Mouse (Mus musculus) c-Kit-positive CD71-negative TER-119-negative erythroid progenitor cells, embryonic 14.5 days (primary cell): Measurements from ENCODE around the gene Gnat1.

Experiments
- DNase-seq: peaks from one replicate; pipeline ENCODE4 v3.0.0-alpha.2; 2013; ENCODE audit warnings: low read depth

Gnat1 gene

DNA sequence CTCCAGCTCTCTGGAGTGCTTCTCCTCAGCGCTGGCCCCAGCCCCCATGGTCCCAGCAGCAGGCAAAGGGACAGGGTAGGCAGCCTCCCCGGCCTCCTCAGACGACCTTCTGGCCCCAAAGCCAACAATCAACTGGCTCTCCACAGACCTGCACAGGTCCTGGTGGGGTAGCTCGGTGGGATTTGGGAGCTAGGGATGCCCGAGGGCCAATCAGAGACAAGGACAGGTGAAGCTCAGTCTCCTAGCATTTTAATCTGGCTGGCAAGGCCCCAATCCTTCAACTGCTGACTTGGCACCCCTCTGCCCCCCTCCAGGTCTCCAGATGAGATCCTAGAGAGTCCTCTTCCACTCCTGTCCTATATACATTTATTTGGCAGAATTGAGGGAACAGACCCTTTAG is at the start of gene Gnat1:
Gnat1 (minus strand) TSS at position 212 of the 400 bp plus-strand sequence.
- no peak for DNase-seq

DNA sequence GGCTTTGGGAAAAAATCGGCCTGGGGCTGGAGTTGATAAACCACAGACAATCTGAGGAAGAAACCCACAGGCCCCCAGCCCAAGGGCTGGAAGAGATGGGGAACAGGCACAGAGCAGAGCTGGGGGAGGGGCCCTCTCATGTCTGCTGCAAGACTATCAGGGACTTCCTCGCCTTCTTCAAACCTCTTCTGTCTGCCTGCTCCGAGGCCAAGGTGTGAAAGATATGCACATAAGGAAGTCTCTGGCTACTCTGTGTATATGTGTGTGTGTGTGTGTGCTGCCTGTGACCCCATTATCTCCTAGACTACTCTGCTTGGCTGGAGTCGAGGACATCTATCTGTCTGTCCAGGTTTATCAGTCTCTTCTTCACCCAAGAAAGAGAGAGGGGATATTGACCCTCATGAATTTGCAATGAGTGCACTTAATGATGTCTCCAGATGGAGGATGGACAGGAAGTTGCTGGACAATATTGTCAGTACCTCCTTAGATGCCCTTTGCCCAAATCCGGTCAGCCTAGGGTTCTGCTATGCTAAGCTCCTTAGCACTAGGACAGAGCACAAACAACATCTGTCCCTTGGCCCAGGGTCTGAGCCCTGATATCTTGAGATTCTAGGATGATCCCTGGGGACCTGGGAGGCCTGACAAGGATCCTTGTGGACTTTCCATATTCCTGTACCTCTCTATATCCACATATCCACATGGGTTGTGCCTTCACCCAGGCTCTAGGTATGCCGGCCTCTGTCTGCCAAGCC is 49.6 kb upstream of the Gnat1 start:
- no peak for DNase-seq

DNA sequence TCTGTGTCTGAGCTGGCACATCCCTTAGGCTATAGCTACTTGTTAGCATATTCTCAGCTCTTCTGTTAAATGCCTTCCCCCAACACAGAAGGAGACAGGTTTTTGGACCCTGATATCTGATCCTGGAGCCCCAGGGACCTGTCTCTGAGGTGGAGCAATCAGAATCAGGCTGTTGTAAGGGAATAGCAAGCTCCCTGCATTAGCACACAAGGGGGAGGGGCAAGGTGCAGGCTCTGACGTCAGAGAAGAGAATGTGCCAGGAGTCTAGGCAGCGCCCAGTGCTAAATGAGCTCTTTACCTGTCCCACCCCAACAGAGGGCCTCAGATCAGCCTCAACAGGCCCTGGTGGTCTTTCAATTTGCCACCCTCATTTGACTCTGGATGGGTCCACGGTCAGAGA is 47.5 kb upstream of the Gnat1 start:
- DNase-seq, result no peak

DNA sequence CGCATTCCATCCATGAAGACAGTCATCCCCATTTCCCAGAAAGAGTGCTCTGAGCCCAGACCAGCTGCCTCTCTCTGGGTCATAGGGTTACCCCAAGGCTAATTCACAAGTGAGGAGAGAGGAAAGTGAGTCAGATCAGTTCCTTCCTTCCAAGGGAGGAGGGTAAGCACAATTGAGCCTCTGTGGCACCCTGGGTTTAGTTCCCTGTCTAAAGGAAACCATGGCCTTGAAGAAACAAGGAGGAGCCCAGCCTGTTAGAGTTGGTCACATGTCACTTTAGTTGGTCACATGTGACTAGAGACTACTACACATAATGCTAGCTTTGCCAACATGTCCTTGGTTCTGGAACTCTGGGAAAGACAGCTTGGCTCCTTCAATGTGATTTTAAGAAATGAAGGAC is 45.3 kb upstream of the Gnat1 start:
- DNase-seq, result no peak

DNA sequence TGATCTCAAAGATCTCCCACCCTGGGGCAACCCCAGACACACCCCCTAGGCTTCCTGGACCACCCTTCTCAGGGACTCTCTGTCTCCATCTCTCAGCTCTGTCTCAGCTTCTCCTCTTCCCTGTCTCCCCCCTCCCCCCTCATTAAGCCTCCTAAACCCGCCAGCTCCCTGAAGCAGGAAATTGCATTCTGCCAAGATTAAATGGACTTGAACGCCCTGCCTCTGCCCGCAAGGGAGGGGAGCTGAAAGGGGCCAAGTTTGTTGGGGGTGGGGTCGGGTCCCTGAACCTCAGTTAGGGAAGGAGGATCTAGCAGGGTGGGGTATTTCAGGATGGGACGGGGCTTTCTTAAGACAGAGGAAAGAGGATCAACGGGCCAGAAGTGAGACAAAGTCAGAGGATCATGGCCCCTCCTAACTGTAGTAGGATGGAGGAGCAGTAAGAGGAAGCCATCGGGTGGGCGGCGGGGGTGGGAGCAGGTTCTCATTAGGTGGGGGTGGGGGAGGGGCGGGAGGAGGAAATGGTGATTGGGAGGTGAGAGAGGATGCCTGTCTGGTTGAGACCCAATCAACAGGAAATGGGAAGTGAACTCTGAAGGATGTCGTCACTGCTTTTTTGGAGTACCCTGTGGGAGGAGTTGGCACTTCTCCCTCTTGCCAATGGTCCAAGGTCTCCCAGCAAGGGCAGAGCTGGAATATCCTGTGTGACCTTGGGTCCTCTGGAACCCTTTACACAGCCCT is 44.5 kb upstream of the Gnat1 start:
- DNase-seq, result no peak

DNA sequence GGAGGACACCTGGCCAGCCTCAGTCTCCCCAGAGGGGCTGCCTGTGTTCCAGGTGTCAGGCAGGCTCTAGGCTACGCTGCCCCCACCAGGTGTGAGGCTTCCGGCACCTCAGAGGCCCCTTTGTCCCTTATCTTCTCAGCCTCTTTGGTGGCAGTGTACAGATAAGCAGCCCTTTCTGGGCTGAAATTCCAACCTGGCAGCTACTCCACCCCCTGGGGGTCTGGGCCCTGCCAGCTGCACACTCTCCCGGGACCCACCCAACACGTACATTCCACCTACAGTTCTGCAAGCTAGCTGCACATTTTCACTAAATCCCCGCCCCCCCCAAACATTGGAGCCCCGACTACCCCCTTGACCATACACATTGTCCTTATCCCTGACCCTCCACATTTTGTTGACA is 43.8 kb upstream of the Gnat1 start:
- no peak for DNase-seq

DNA sequence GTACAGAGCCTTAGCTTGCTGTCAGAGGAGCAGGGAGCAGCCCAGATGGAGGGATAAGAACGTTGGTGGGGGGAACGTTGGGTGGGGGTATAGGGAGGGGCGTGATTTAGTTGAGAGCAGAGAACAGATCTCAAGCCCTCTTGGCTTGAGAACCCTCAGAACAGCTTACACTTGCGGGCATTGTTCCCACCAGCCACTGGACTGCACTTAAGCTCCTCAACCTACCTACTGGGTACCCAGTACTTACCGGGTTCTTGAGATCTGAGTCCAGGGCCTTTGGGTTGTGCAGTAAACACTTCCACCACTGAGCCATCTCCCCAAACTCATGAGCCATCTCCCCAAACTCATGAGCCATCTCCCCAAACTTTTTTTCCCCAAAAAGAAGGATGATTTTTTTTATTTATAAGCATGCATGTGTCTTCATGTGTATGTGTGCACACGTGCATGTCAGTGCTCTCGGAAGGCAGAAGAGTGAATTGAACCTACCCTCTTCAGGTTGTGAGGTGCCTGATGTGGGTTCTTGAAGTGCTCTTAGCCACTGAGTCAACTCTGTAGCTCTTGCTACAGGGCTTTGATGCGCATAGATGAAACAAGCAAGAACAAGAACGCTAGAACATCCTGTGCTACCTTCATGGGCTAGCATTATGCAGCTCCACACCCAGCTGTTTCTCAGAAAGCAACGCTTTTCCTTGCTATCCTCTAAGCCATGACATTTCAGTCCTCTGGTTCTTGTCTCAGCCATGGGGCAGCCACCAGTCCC is 39.4 kb upstream of the Gnat1 start:
- no peak for DNase-seq

DNA sequence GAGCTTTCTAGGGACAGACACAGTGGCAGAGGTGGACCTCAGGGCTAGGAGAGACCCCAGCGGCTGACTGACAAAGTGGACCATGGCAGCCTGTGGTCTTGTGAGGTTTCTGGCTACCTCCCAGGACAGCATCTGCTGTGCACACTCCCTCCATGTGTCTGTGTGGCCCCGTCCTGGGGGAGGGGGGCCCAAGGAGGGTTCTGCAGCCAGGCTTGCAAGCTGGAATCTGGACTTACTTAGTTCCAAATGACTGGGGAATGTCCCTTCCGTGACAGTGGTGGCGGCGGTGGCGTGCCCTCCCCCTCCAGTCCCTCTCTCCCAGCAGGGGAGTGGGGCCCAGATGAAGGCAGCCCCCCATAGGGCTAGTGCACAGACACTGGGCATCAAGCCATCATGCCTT is 37.4 kb upstream of the Gnat1 start:
- no peak for DNase-seq

DNA sequence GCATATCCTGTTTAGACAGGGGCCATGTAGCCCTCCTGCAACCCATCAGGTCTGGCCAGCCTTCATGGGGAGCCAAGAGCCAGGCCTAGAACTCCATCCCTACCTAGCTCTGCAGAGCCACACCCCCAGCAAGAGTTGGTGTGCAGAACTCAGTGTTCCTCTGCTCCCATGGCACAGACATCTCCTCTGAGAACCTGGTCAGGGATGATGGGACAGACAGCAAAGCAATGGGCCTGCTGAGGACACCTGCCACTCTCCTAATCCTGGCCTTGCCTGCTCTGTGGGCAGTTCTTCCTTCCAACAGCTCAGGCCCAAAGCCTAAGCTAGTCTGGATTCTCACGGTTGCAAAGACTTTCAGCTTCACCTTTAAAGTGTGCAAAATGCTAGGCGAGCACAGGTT is 36.1 kb upstream of the Gnat1 start:
- no peak for DNase-seq

DNA sequence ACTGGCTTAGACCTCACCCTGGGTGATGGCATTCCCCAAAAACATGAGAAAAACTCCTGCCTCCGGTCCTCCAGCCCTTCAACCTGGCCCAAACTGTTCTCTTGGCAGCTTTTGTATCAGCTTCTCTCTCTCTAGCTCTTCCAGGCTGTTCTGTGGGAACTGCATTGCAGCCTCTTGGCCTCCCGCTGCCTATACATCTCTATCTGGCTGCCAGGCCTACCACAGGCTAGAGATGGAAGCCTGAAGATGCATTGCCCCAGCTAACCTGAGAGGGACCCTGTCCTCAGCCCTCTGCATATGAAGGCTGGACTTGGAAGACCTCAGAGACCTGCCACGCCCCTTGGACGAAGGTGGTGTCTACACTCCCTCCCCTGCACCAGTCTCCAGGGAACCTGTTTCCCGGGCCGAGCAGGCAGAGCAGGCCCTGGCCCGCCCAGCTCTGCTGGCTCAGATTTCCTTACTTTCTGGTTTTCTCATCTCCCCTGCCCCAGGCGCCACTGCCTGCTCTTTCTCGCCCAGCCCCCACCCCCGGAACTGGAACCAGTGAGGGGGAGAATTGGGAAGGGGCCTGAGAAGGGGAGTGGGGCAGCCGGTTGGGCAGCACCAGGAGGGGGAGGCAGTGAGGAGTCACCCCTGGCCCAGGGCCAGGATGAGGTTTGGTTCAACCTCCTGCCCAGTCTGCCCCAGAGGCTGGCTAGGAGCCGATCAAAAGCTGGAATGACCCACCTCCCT is 34.9 kb upstream of the Gnat1 start:
- DNase-seq, result no peak

DNA sequence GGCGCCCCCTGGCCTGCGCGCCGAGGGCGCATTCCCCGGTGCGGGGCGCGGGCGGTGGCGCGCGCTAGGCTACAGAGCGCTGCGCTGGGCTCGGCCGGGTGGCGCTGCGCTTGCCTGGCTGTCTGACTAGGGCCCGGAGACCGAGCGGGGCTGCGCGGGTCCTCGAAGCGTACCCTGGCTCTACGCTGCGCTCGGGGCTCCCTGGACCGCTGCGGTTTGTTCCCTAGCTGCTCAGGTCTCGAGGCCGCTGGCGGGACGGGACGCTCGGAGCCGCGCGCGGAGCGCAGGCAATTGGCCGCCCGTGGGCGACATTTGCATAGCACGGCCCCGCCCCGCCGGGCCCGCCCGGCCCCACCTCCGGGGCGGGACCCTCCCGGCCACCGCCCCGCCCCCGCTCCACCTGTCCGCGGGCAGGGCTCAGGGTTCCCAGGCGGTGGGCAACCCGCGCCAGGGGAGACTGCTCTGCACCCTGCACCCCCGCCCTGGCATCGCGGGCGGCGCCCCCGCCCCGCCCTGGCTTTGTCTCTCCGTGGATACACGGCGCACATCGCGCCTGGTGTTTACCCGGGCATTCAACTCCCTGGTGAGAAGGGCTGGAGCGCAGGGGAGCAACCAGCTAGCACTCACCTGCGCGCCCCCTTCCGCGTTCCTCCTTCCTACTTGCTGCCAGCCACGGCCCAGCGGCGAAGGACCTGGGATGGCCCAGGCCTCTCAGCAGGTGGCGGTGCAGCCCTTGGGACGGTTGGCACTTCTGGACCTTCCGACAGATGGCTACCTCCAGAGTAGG is 30.4 kb upstream of the Gnat1 start, which contains the start of gene Sema3f:
Sema3f (minus strand) TSS at position 779 of the 787 bp plus-strand sequence.
- peak; percentile 56 for DNase-seq

DNA sequence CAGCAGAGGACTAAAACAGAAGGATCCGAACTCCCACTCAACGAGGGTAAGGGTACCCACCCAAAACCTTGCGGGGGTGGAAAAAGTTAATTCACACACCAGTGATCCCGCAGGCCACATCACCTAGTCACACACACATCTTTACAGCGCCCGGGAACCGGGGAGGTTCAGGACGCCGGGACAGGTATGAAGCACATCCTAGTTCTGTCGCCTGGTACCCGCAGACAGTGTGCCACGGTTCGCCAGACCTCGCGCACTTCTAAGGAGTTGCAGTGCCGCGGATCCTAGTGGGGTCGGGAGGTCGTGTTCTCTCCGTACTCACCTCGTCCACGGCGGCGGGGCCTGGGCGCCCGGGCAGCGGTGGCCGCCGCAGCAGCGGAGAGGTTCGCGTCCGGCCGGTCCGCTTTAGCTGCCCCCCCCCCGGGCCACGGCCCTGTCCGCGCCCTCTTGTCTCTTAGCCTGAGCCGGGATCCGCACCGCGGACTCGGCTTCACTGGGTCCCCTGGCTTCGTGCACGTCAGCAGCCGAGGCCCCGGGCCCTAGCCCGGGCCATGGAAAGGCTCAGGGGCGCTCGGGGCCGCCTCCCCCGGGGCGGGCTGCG is 29.7 kb upstream of the Gnat1 start:
- no peak for DNase-seq

DNA sequence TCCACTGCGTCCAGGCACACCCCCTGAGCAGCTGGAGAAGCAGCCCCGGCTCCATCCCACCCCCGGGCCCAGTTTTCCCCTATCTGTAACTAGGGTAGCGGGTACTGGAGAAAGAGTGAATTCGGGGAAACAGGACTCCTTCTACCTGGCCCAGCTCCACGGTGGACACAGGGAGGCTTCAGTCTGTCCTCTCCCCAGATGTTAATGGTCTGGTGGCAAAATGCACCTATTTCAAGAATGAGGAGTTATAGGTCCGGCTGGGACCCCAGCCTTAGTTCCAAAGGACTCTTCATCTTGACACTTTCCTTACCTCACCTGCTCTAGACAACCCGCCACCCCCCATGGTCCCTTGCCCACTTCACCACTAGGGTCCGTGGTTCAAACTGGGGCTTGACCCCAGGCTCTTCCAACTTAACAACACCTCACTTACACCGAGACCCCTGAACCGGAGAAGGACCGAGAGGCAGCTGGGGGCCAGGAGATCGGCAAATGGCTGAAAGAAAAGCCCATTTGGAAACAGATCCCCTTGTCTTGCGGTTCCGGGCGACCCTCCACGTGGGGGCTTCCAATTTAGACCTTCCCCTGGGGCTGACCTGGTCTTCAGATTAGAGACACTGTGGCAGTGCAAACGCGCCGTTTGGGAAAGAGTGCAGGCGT is 29.1 kb upstream of the Gnat1 start:
- no peak for DNase-seq

DNA sequence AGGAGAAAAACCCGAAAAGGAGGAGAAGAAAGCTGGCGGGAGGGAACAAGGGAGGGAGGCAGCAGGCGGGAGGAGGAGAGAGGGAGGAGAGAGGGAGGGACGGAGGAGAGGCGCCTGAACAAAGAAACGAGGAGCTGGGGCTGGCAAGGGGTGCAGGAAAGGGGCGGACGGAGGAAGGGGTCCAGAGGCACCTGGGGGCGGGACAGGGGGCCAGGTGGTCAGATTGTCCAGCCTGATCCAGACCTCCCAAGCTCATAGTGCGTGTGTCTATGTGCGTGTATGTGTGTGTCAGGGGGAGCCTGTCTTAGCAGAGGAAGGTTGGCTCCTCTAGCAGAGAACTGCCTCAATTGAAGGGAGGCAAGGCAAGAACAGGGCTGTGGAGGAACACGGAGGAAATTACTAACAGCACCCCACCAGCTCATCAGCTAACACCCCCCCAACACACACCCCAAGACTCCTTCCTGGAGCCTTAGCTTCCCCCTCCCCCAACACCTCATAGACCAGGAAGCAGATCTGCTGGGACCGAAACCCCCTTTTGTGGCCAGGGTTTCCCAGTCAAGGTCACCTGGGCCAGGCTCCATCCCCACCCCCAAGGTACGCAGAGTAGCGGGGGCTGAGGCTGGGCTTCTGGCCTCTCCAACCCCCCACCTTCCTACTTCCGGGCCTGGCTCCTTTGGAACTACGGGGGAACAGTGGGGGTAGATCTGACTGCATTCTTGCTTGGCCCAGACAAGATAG is 28.4 kb upstream of the Gnat1 start:
- DNase-seq, result no peak

DNA sequence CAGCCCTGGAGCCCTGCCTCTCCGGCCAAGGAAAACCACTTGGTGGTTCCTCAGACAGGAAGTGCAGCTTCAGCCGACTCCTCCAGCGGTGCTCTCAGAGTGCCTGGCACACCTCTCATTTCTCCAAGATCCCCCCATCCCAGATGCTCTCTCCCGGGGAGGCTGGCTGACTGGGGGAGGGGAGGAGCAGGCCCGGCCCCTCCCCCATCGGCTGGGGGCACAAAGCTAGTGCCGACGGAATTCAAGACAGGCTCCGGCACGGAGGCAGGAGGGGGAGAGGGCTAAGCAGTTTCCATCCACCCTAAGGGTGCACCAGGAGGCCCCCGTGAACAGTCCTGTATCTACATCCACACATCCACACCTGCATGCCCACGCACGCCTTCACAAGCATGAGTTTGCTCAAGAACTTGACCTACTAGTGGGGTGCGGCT is 27.3 kb upstream of the Gnat1 start:
- no peak for DNase-seq

DNA sequence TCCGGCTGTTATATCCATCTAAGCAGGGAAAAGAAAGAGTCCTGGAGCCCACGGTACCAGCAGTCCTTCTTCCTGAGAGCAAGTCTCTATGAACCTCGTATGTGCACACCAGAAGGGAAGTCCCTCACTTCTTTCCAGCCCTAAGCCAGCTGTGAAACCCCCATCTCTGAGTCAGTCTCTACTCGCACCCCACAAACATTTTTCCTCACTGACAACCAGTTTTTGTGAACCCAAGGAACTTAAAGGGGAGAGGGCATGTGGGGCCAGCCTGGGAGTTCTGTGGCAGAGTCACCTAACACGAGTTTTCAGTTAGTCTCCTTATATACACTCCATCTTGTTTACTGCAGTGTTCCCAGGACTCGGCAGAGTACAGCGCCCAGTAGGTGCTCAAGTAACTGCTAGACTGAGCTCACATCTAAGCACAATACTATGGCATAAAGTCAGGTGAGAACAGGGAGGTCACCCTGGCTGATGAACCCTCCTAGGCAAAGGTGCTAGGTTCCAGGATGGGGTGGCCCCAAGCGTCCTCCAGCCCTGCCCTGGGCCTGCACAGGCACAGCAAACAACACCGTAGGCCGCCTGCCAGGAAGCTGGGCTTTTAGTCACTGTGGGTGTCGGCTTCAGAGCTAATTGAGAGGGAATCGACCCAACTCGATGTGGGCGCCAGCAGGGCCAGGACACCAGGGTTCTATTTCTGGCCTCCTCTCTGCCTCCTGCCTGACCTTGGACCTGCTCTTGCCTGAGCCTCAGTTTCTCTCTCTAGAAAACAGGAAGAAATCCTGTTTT is 24.0 kb upstream of the Gnat1 start:
- no peak for DNase-seq

DNA sequence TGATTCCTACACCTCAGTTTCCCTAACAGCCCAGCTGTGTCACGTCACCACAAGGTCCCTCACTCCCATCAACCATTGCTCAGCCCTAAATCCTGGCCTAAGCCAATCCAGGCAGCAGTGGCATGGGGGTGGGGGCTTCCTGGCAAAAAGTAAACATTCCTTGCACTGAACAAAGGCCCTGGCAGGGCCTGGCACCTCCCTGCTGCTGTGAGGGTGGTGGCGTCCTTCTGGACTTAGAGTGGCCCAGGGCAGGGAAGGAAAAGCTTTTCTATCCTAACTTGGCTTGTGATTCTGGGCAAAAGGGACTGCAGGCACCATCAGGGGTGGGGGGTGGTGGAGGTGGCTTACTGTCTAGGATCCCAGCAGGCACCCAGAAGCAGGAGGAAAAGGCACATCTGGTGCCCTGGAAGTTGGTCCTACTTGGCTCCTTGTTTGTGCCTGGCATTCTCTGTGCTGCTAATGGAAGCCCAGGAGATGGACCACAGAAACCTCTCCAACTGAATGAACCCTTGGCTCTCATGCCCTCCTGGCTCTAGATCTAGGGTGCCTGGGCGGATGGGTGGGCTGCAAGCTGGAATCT is 23.2 kb upstream of the Gnat1 start:
- no peak for DNase-seq

DNA sequence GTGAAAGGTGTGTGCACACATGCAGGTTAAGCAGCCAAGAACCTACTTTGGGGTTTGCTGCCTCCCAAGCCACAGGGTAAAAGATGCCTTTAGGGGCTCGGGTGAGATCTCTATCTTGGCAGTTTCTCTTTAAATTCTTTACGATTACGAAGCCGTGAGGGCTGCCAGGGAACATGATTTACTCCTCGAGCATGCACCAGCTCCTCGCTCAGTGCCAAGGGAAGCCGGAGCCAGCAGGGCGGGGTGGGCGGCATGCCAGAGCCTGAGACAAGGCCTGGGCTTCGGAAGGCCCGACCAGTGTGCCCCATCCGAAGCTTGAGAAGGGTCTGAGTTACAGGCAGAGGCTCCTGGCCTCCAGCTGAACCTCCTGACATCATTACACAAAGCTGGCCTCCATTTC is 22.1 kb upstream of the Gnat1 start:
- DNase-seq, result no peak
